Mouse (Mus musculus) neutrophil, adult 59 days (primary cell): ENCODE measurements around the gene Clec9a. TPM values are rescaled to one million over a fixed set of nuclear protein-coding genes. Genes with fewer than 3 reads are reported as not detected.

Experiments used
- total RNA-seq, 2 experiments: library from RNA; stranded (reverse); gene quantifications; 1 replicate in 1 of 2; 2 replicates in 1 of 2; pipeline ENCODE4 v1.2.4; 2023

Gene Clec9a
- 1 to 10 TPM; 1.6 to 3.2 TPM for total RNA-seq

DNA sequence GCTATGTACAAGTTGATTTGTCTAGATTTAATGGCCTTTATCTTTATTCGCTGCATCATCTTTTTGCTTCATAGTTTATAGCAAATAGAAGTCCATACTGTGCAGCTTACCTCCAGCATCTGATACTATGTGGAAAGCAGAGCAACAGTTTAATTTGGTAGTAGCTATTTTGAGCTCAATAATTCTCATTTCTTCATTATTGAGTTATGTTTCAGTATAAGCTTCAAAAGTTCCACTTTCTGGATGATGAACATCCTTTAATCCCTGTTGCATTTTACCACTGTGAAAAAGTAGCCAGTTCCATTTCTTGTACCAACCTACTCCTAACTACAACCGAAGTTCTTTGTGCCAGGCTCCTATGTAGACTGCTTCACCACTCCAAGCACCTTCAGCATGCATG is at the start of gene Clec9a:
Gene Clec9a, plus strand, starts transcription at position 301 of the 400 bp plus-strand sequence.

GRCm38 (mm10) chr6:129385774-129386173 is 22.9 kb upstream of the Clec9a start, which contains the start of gene Clec12b:
Gene Clec12b, minus strand, starts transcription at chr6:129385874.

DNA sequence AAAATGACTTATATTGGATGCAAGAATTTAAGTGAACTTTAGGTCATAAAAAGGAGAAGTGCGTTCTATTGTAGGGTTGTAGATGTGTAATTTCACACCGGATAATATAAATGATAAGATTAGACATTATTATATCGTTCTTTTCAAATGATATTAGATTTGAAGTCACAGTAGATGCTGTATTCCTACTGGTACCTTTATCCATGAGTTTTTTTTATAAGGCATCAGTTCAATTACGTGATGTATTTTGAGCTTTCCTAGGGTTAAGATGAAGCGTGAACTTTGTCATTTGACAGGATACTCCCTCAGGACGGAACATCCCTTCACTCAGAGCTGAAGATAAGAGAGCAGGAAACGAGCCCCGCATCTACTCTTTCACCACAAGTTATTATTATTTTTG is 11.7 kb upstream of the Clec9a start, which contains the start of gene Clec1b:
Gene Clec1b, plus strand, starts transcription at position 301 of the 400 bp plus-strand sequence.

DNA sequence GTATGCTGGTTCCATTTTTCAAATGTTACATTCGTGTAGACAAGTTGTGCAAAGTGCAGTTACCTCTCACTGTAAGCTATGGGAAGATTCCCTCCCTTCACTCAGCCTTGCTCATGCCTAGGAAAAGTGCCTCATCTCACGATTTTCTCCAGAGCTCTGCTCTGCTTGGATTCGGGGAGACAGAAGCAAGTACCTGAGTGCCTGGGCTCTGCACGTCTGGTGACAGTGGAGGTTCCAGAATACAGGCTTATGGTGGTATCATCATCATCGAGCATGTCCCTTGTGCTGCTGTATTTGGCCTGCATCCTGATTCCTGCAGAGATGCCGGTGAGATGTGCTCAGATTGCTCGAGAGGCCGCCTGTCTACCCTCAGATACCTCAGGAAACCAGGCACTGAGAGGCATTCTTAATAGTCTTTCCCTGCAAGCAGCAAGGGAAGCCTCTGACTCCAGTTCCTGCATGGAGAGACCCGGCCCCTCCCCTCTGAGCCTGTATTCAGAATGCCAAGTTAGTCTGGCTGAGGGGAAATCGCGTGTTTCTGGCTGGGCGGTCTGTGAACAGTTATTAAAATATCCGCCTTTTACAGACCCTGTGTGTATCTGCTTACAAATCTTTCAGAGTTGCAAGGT is 42.9 kb downstream of the Clec9a start, which contains the start of gene Clec1a:
Gene Clec1a, minus strand, starts transcription at position 590 of the 629 bp plus-strand sequence.

Other genes starting within 250 kb of the Clec9a start
- 10 to 100 TPM; 35.1 to 42.5 TPM for gene Clec2d, start 228.2 kb upstream of the Clec9a start, total RNA-seq
- 10 to 100 TPM; 51.9 to 57.3 TPM for gene Cd69, start 133.4 kb upstream of the Clec9a start, total RNA-seq
- gene 4922502D21Rik, start 77.1 kb upstream of the Clec9a start, total RNA-seq: not detected
- 100 to 1,000 TPM; 190 to 205 TPM for gene Clec12a, start 66.2 kb upstream of the Clec9a start, total RNA-seq
- gene Clec12b, start 23.0 kb upstream of the Clec9a start, total RNA-seq: under 1 TPM in 1 of 2 experiments, not detected in 1; 0.29 TPM
- gene Clec1b, start 11.6 kb upstream of the Clec9a start, total RNA-seq: 10 to 100 TPM; 10.9 TPM
- gene Clec1a, start 43.1 kb downstream of the Clec9a start, total RNA-seq: under 1 TPM; 0.11 to 0.18 TPM
- gene Olr1, start 98.3 kb downstream of the Clec9a start, total RNA-seq: 10 to 100 TPM; 24.7 to 29.3 TPM
- gene Tmem52b, start 103.7 kb downstream of the Clec9a start, total RNA-seq: 1 to 10 TPM; 1.1 to 2.2 TPM
- gene Gabarapl1, start 124.3 kb downstream of the Clec9a start, total RNA-seq: 10 to 100 TPM; 23.7 to 25.7 TPM
- gene Klre1, start 169.0 kb downstream of the Clec9a start, total RNA-seq: not detected
- under 1 TPM in 1 of 2 experiments, not detected in 1; 0.86 TPM for gene Klrd1, start 182.9 kb downstream of the Clec9a start, total RNA-seq
- 1 to 10 TPM; 1.7 to 3.0 TPM for gene Klrk1, start 215.0 kb downstream of the Clec9a start, total RNA-seq
- gene Klrc3, start 234.5 kb downstream of the Clec9a start, total RNA-seq: not detected